Mouse (Mus musculus): Measurements from ENCODE around the gene Asb17. TPM values are rescaled to one million over a fixed set of nuclear protein-coding genes. Genes with fewer than 3 reads are reported as not detected.
"Not testable (repeated sequence)": the region's sequence is repeated elsewhere in the genome, so short reads cannot be mapped to it uniquely, and the experiment has no call there.

Gene Asb17
- polyA plus RNA-seq, 1 experiment from 2014 or later, result 0.06 TPM

DNA sequence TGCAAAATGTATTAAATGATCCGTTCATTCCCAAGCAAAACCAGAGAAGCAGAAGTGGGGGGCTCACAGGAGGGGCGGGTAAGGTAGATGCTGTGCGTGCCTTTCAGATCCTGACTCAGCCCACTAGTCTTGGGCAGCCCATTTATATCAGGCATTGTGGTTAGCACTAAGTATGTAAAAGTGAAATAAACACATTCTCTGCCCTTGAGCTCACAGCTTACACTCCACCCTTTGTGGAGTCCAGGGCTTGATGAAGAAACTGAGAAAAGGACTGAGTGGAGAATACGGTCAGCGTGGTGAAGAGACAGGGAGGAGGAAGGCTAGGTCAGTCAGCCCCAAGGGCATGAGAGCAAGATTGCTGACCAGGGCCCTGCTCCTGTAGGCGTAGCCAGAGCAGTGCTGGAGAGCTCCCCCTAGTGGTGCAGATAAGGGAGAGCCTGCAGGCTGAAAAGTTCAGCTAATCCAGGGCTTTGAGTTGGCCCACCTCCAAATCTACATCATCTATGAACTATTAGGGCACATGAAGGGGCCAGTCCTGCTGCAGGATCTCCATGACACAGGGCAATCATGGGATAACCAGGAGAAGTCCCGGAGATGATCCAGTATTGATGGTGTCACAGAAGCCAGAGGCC, 8.4 kb upstream of the Asb17 start:
- Histone ChIP-seq H3K9me3 (no peaks in the 10 kb centered on the region), H3K36me3 (no peaks in the 10 kb centered on the region), H3K4me1 (no peaks in the 10 kb centered on the region), H3K27me3 (0 out of 2 replicates have a peak, but pooled peaks cover 3% of the 10 kb centered on the region), H3K4me3 (no peak overlapping the region), H3K9ac (replicated peaks) (no peak overlapping the region), H3K4me2 (replicated peaks) (no peak overlapping the region), H3K27ac (replicated peaks) (no peak overlapping the region)
- 64% methylated on average over 7 of the region's 7 CpGs for WGBS
- ATAC-seq (ENCODE audit: low FRiP score, low read depth), result peak; percentile 65

DNA sequence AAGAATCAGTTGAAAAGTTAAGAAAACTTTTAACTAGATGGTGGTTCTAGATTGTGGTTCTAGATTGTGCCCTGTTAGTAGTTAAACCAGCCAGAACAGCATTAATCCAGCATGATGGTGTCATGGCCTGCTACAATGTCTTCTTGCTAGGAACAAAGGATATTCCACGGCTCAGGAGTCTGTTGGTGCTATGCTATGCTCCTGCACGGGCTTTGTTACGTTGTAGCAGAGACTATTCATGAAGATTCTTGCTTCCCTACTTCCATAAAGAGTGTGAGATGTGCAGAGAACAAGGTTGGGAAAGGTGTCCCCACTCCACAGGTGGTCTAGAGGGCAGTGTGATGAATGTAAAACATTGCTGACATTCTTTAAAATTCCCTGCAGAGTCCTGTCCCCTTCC, 7.7 kb upstream of the Asb17 start:
- H3K36me3 ChIP-seq, result no peaks in the 10 kb centered on the region
- no peak overlapping the region for H3K4me2 ChIP-seq (replicated peaks)
- no peaks in the 10 kb centered on the region for H3K4me1 ChIP-seq
- no peak overlapping the region for H3K4me3 ChIP-seq
- no peak for ATAC-seq (ENCODE audit: low FRiP score, low read depth)
- H3K27me3 ChIP-seq, result 0 out of 2 replicates have a peak, but pooled peaks cover 3% of the 10 kb centered on the region
- no peak overlapping the region for H3K9ac ChIP-seq (replicated peaks)
- no peaks in the 10 kb centered on the region for H3K9me3 ChIP-seq
- WGBS, result 69% methylated on average over 3 of the region's 3 CpGs
- H3K27ac ChIP-seq (replicated peaks), result no peak overlapping the region

DNA sequence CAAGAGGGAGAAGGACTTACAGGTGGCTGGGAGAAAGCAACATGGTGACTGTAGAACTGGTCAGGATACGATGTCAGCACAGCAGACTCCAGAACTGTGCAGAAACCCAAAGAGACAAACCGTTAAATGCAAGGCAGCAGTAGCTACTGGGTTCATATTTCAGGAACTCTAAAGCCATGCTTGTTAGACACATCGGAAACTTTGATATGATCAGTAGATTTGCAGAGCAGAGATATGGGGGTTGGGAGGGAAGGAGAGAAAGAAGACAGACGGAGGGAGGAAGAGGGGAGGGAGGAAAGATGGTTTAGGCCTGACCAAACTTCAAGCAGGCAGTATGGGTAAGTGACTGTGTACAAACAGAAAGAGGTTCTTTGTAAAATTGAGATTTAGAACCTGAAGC, 6.4 kb upstream of the Asb17 start:
- 0 out of 2 replicates have a peak, but pooled peaks cover under 1% of the 10 kb centered on the region for H3K27me3 ChIP-seq
- H3K9me3 ChIP-seq, result no peaks in the 10 kb centered on the region
- H3K27ac ChIP-seq (replicated peaks), result no peak overlapping the region
- no peak overlapping the region for H3K4me2 ChIP-seq (replicated peaks)
- WGBS, result 82% methylated on average over 4 of the region's 4 CpGs
- ATAC-seq (ENCODE audit: low FRiP score, low read depth), result no peak
- H3K36me3 ChIP-seq, result no peaks in the 10 kb centered on the region
- no peak overlapping the region for H3K9ac ChIP-seq (replicated peaks)
- H3K4me3 ChIP-seq, result no peak overlapping the region
- H3K4me1 ChIP-seq, result no peaks in the 10 kb centered on the region

DNA sequence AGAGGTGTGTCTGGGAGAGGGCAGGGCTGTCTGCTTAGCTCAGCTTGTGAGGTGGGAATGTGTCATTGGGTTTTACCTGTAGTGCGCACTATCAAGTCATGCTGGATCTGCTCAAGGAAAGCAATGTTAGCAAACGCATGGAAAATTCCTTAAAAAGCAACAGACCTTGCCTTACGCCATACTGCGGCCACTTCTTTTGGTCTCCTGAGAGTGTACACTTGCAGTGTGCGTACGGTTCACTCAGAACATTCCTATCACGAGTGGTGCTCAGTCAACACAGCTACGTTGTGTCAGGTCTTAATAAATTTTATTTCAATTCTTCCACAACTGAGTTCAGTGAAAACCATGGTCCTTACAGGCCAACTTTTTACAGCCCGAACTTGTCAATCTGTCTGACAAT, 748 bp downstream of the Asb17 start:
- H3K27me3 ChIP-seq, result no peaks in the 10 kb centered on the region
- H3K9me3 ChIP-seq, result no peaks in the 10 kb centered on the region
- no peaks in the 10 kb centered on the region for H3K36me3 ChIP-seq
- no peak overlapping the region for H3K4me3 ChIP-seq
- H3K4me2 ChIP-seq (replicated peaks), result no peak overlapping the region
- H3K4me1 ChIP-seq, result no peaks in the 10 kb centered on the region
- no peak overlapping the region for H3K27ac ChIP-seq (replicated peaks)
- H3K9ac ChIP-seq (replicated peaks), result no peak overlapping the region
- 92% methylated on average over 9 of the region's 9 CpGs for WGBS
- ATAC-seq (ENCODE audit: low FRiP score, low read depth), result no peak

DNA sequence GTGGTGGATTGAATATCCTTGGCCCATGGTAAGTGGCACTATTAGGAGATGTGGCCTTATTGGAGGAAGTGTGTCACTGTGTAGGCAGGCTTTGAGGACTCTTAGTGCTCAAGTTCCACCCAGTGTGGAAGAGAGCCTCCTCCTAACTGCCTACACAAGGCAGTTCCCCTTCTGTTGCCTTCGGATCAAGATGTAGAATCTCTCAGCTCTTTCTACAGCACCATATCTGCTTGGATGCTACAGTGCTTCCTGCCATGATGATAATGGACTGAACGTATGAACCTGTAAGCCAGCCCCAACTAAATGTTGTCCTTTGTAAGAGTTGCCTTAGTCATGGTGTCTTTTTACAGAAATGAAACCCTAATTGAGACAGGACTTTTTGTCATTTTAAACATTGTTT, 1.5 kb downstream of the Asb17 start:
- Histone ChIP-seq H3K27me3 (no peaks in the 10 kb centered on the region), H3K4me2 (replicated peaks) (no peak overlapping the region), H3K4me3 (no peak overlapping the region), H3K9ac (replicated peaks) (no peak overlapping the region), H3K36me3 (no peaks in the 10 kb centered on the region), H3K9me3 (no peaks in the 10 kb centered on the region), H3K4me1 (no peaks in the 10 kb centered on the region), H3K27ac (replicated peaks) (no peak overlapping the region)
- 87% methylated on average over 2 of the region's 2 CpGs for WGBS
- no peak for ATAC-seq (ENCODE audit: low FRiP score, low read depth)

DNA sequence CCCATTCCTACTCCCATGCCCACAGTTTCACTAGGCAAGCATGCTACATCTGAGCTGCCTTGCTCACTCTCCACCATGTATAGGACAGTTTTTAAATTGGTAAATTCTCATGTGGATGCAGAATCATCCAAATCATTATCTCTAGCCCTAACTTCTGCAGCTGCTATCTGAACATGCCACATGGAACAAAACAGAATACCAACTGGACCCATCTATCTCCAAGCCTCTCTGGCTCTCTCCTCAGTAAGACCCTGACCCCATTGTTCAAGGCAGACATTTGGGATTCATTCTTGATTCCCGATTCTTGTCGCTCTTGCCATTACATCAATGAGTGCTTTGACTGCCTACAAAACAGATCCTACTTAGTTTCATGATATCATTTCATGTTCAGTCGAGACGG, 2.1 kb downstream of the Asb17 start:
- ATAC-seq (ENCODE audit: low FRiP score, low read depth), result no peak
- Histone ChIP-seq H3K4me3 (no peak overlapping the region), H3K4me2 (replicated peaks) (no peak overlapping the region), H3K36me3 (no peaks in the 10 kb centered on the region), H3K9ac (replicated peaks) (no peak overlapping the region), H3K27me3 (no peaks in the 10 kb centered on the region), H3K27ac (replicated peaks) (no peak overlapping the region), H3K4me1 (no peaks in the 10 kb centered on the region), H3K9me3 (no peaks in the 10 kb centered on the region)
- WGBS, result 86% methylated on average over 4 of the region's 4 CpGs

DNA sequence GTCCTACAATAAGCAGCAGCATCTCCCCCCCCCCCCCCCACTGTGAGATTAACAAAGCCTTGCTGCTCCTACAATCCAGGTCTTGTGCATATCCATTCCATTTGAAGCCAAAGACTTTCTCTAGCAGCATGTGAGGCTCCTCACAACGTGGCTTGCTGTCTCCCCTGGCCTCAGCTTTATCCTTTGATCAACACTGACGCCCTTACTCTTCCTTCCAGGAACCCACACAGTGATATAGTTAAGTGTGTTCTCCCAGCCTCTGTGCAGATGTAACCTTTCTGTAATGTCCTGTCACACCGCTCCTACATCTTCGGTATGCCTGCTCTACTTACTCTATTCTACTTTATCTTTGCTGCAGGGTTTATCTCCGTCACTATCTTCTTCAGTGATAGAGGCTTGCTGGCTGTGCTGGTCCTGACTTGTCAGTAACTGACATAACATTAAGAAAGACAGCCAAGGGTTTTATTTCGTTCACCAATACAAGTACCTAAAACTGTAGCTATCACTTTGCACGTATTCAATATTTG, 3.3 kb downstream of the Asb17 start:
- 85% methylated on average over 7 of the region's 7 CpGs for WGBS
- no peaks in the 10 kb centered on the region for H3K4me1 ChIP-seq
- no peaks in the 10 kb centered on the region for H3K36me3 ChIP-seq
- no peak overlapping the region for H3K4me2 ChIP-seq (replicated peaks)
- no peak overlapping the region for H3K9ac ChIP-seq (replicated peaks)
- no peak overlapping the region for H3K4me3 ChIP-seq
- no peaks in the 10 kb centered on the region for H3K27me3 ChIP-seq
- H3K27ac ChIP-seq (replicated peaks), result no peak overlapping the region
- H3K9me3 ChIP-seq, result no peaks in the 10 kb centered on the region
- ATAC-seq (ENCODE audit: low FRiP score, low read depth), result no peak

DNA sequence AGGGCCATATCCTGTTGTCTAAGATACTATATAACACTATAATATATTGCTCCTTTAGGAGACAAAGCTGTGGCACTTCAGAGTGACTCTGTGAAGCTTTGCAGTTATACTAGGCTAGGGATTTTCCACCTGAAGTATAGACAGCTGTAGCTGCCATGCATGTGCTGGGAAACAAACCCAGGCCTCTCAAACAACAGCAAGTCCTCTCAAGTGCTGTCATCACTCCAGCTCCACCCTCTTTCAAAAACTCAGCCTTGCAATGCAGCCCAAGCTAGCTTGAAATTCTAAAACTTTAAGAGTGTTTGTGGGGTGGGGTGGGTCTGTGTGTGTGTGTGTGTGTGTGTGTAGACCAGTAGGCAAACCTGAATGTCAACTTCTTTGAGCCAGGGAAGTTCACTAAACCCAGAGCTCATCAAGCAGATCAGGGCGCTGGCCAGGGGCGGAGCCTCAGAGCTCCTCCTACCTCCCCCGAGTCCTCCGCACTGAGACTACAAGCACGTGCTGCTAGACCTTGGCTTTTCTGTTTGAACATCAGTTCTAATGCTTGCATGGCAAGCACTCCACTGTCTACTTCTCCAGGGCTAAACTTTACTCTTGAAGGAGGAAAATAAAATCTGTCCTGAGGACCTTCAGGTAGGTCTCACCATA, 5.5 kb downstream of the Asb17 start:
- Histone ChIP-seq H3K4me1 (no peaks in the 10 kb centered on the region), H3K9me3 (no peaks in the 10 kb centered on the region), H3K4me3 (no peak overlapping the region), H3K4me2 (replicated peaks) (no peak overlapping the region), H3K36me3 (no peaks in the 10 kb centered on the region), H3K27me3 (no peaks in the 10 kb centered on the region), H3K27ac (replicated peaks) (no peak overlapping the region), H3K9ac (replicated peaks) (no peak overlapping the region)
- WGBS, result 11% methylated on average over 5 of the region's 5 CpGs
- ATAC-seq (ENCODE audit: low FRiP score, low read depth), result no peak

DNA sequence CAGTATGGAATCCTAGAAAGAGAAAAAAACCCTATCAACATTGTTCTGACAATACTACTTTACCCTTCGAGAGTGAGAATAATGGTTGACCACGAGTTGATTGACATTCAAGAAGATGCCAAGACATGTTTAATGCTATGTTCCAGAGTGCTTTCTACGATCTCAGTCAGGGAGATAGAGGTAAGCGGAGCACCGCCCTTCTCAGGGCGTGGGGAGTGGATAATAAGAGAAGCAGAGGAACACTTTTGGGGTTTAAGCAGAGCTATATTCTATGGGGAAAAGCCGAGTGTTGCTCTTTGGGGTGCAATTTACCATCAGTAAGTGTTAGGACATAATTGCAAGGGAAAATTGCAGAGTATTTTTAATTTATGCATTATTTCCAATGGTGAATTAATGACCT, 6.8 kb downstream of the Asb17 start:
- Histone ChIP-seq H3K27me3 (no peaks in the 10 kb centered on the region), H3K4me1 (no peaks in the 10 kb centered on the region), H3K4me2 (replicated peaks) (no peak overlapping the region), H3K36me3 (no peaks in the 10 kb centered on the region), H3K4me3 (no peak overlapping the region), H3K27ac (replicated peaks) (no peak overlapping the region), H3K9ac (replicated peaks) (no peak overlapping the region), H3K9me3 (no peaks in the 10 kb centered on the region)
- no peak for ATAC-seq (ENCODE audit: low FRiP score, low read depth)
- WGBS, result 91% methylated on average over 7 of the region's 7 CpGs

DNA sequence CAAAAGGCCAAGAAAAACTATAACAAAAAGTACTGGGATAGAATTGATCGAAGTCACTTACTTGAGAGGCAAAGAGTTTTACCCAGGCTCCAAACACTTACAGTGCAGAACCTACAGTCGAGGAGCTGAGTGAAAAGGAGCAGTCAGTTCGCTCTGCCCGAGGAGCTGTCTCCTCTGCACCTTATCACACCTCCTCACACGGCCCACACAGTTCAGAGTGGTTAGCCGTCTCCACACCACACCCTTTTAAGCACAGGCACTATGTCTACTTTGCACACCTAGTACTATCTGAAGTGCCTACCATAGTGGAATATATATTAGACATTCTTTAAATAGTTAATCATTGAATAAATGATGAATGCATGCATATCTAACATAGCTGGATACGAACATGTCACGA, 8.3 kb downstream of the Asb17 start:
- no peak overlapping the region for H3K9ac ChIP-seq (replicated peaks)
- H3K4me1 ChIP-seq, result no peaks in the 10 kb centered on the region
- no peak overlapping the region for H3K4me2 ChIP-seq (replicated peaks)
- no peak overlapping the region for H3K27ac ChIP-seq (replicated peaks)
- no peaks in the 10 kb centered on the region for H3K36me3 ChIP-seq
- no peak overlapping the region for H3K4me3 ChIP-seq
- ATAC-seq (ENCODE audit: low FRiP score, low read depth), result no peak
- no peaks in the 10 kb centered on the region for H3K27me3 ChIP-seq
- 87% methylated on average over 8 of the region's 8 CpGs for WGBS
- no peaks in the 10 kb centered on the region for H3K9me3 ChIP-seq

DNA sequence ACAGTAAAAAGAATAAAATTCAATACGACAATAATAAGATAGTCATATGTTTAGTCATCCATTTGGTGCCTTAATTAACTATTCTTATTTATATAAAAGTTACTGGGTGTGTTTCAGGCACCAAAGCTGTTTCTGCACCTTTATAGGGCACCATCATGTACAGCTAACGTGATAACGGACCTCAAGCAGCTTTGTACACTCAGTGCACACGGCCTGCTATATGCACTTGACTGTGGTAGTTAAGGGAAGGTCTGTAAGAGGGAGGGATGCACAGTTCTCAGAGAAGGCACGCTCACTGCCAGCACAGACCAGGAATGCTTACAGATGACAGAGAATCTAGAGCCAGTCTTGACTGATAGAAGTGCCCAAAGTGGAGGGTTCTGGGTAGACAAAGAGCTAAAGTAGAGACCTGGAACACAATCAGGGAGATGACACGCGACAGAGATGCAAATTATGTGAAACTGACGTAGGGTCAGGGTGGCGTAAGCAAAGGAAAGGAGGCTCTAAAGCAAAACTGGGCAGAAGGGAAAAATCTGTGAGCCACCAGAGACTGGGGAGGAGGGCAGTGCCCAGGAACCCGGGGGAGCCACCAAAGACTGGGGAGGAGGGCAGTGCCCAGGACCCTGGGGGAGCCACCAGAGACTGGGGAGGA, 14.5 kb downstream of the Asb17 start:
- ATAC-seq (ENCODE audit: low FRiP score, low read depth), result no peak
- Histone ChIP-seq H3K27me3 (no peaks in the 10 kb centered on the region), H3K4me3 (no peak overlapping the region), H3K4me2 (replicated peaks) (no peak overlapping the region), H3K9me3 (no peaks in the 10 kb centered on the region), H3K27ac (replicated peaks) (no peak overlapping the region), H3K4me1 (0 out of 2 replicates have a peak, but pooled peaks cover 2% of the 10 kb centered on the region), H3K9ac (replicated peaks) (no peak overlapping the region), H3K36me3 (no peaks in the 10 kb centered on the region)
- WGBS, result 78% methylated on average over 10 of the region's 10 CpGs

DNA sequence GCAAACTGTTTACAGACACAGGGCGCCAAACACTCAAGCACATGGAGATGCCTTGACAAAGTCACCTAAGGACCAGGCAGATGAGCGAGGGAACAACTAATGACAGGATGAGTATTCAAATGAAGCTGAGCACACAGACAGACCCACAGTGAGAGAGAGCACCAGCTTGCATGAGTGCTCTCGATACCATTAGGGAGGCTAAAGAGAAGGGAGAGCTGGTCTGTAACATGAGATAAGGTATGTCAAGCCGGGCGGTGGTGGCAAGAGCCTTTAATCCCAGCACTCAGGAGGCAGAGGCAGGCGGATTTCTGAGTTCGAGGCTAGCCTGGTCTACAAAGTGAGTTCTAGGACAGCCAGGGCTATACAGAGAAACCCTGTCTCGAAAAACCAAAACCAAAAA, 16.4 kb downstream of the Asb17 start:
- not testable (repeated sequence) for H3K4me1 ChIP-seq; H3K36me3 ChIP-seq; H3K4me3 ChIP-seq; ATAC-seq (ENCODE audit: low FRiP score, low read depth); H3K27me3 ChIP-seq; H3K9ac ChIP-seq (replicated peaks); H3K4me2 ChIP-seq (replicated peaks); H3K9me3 ChIP-seq; H3K27ac ChIP-seq (replicated peaks)
- 90% methylated on average over 8 of the region's 8 CpGs for WGBS

Measured in midbrain, embryonic 12.5 days (tissue).